Mouse (Mus musculus) mouse trophoblast stem cell (cell line): Measurements from ENCODE around the gene Dhrs4.

Experiments
- in situ Hi-C, 2 experiments: fragments of 300-500 bp; cut with MseI, MboI; formaldehyde crosslinking; loops; 2 replicates in 1 of 2; 3 replicates in 1 of 2; pipeline ENCODE4 v1.15.1; 2025

Gene Dhrs4

DNA sequence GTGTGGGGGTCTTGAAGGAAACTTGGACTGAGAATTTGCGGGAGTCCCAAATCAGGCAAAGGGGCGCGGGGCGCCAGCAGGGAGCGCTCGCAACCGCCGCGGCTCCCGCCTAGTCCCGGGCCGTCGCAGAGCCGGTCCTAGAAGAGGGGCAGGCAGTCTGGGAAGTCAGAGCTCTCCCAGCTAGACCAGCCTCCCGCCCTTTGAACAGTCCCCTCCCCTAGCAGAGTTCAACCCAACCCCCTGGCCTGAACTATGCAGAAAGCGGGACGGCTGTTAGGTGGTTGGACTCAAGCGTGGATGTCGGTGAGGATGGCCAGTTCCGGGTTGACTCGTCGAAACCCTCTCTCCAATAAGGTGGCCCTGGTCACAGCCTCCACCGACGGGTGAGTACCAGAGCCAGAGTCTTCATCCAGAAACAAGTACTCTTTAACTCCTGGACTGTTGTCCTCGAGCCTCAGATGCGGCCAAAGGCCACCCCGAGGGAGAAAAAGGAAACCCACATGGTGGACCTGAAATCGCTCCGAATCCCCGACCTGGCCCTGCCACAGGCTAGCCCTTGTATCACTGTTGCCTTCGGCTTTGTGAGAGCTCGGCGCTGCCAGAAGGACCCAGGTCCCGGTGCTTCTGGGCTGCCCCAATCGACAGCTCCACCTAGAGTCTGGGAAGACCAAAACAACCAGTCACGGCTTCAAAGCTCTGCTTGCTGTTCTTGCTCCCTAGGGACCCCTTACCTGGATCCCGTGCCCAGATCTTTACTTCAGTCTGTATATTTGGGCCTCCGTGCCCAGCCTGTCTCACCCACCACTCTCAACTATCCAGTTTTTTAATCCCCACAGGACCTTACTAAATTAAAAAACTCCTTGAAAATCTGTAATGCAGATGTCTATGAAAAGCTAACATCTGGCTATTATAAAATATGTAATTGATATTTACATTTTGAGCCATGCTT is at the start of gene Dhrs4:
Dhrs4 (plus strand) TSS at position 108 of the 949 bp plus-strand sequence.
- in situ Hi-C loops = no loop called here

DNA sequence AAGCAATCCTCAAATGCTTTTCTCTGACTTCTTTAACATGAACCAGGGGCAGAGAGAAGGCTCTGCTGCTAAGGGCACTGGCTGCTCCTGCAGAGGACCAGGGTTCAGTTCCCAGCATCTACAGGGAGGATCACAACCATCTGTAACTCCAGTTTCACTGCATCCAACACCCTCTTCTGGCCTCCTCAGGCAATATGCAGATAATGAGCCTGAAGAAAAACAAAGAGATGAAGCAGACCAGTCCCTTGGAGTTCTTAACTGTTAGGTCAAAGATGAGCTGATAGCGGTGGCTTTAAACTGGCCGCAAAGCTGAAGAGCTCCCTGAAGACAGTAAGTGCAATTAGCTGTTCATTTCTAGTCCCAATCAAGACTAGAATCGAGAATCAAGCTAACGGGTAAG is 48.3 kb upstream of the Dhrs4 start:
- in situ Hi-C loops = loop anchor here in 1 of 2 experiments (25.0 kb wide), 1 partner anchor 268 kb away; no protein-coding TSS in a partner anchor

DNA sequence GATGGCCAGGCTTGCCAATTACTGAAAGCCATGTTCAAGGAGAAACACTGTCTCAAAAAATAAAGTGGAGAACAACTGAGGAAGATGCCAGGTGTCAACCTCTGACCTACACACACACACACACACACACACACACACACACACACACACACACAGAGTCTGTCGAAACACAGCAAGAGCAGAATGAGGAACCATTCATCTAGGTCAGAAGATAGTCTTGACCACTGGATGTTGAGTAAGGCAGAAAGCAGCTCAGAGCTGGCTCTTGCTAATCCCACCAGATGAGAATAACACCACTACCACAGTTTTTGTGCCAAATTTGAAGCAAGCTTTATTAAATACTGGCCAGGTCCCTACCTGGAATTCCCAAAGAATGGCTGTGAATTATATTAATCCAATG is 45.5 kb upstream of the Dhrs4 start:
- in situ Hi-C loops = loop anchor here in 1 of 2 experiments (25.0 kb wide), 1 partner anchor 271 kb away; no protein-coding TSS in a partner anchor

DNA sequence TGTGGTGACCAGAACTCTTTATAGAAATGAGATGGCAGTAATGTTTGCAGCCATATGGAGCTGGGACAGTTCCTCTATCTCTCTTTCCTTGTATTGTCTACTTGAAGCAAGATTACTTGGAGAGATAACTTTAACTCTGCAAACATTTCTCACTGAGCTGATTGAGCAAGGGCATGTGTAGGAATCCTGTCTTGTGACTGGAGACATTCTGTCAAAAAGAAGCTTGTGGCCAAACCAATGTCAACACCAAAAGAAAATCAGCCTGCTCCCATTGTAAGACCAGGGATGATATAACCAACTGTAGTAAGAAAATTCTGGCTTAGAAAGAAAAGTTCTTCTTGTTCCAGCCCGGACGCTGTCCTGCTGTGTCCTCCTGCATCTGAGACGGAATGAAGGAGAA is 43.7 kb upstream of the Dhrs4 start:
- in situ Hi-C loops = loop anchor here (5.0 to 25.0 kb wide), 2 partner anchors 273 to 308 kb away; no protein-coding TSS in a partner anchor

DNA sequence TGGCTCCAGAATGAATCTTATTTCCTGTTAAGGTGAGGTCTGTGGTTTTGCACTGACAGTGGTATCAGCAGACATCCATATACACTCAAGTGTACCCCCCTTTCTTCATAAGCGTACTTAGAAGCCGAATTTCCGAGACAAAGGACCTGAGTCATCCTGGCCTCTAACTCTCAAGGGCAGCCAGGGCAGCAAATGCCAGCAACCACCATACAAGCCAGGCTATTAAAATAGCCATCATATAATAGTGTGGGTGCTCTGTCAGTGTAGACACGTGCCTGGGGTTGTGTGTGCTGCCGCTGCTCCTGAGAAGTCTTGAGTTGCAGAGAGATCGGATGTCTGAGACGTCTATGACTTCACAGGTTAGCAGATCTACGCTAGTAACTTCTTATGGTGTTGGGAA is 41.4 kb upstream of the Dhrs4 start:
- in situ Hi-C loops = loop anchor here (5.0 to 25.0 kb wide), 2 partner anchors 275 to 310 kb away; no protein-coding TSS in a partner anchor

DNA sequence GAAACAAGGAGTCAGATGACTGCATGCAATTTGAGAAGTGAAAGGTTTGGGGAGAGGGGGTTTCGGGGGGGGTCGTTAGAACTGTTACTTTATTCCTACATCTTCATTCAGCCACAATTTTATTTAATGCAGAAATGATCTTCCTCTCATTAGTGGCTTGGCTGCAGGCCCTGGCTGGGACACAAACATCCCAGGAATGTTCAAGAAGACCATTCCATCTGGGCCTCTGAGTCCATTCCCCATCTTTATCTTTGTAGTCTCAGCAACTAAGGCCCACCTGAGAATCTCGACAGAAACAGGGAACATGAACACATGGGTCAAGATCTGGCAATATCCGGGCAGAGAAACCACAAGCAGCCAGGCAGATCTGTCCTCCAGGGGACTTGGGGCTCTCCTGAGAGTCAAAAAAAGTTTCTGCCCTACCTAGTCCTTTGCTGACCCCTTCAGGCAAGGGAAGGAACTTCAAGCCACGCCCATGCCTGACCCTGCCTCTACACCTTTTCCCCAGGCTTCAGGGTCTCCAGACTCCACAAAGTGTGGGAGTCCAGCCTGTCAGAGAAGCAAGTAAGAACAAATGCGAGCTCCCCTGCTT is 40.3 kb upstream of the Dhrs4 start:
- in situ Hi-C loops = loop anchor here (5.0 to 25.0 kb wide), 2 partner anchors 276 to 311 kb away; no protein-coding TSS in a partner anchor

DNA sequence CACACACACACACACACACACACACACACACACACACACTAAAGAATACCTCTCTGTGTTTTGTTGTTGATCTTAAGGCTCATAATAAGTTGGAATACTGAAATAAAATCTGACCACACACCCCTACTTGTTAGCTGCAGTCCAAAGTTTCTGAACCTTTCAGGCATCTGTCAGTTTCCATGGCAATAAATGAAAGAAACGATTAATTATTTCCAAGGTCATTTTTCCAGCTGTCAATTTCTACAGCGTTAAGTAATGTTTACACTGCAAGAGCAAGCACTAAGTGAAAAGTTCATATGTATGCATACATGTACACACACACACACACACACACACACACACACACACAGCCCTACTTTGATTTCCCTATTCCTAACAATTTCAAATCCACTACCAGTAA is 20.9 kb upstream of the Dhrs4 start:
- in situ Hi-C loops = no loop called here

DNA sequence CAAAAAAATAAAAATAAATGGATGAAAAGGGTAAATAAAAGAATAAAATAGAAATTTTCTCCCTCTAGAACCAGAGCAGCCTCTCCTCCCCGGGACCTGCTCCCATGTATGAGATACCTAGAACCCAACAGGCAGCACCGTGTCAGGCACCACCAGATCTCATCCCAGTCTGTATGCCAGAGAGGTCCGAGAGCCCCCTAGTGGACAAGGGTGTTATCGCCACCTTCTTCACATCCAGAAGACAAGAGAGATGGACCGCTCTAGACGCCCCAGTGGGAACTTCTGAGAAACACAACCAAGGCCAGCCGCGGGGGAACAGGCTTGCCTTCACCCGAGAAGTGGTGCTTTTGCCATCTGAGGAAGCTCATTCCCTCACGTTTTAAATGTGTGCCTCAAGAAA is 20.3 kb upstream of the Dhrs4 start:
- in situ Hi-C loops = no loop called here

DNA sequence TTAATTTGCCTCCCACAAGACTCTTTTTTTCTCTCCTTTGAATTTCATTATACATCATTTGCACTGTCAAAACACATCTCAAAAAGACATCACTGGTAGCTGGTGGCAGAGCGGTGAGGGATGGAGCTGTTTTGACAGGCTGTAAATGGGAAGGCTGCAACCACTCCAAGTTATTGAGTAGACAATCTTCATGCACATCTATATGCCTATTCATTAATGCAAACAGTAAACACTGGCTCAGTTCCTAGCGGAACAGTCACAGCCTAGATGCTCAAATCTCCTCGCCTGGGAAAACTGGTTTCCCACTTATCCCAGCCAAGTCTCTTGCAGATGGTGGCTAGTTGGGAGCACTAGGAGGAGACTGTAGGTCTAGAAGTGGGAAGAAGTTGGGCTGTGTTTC is 19.8 kb upstream of the Dhrs4 start:
- in situ Hi-C loops = no loop called here

DNA sequence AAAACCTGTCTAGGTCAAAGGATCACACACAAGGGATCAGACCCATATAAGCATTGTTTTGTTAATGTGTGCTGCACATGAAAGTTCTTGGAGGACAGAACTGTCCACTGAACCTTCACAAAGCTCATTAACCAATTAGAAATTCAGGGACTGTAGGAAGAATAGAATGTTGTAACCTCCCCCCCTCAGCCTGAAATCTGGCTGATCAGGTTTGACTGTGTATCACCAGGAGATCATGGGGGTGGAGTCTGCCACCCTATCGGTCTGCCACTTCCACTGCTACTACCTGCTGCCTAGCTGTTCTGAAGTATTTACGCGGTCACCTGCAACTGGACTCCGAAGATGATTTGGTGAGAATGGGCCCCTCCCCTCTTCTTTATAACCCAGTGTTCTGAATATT is 18.8 kb upstream of the Dhrs4 start:
- in situ Hi-C loops = no loop called here

DNA sequence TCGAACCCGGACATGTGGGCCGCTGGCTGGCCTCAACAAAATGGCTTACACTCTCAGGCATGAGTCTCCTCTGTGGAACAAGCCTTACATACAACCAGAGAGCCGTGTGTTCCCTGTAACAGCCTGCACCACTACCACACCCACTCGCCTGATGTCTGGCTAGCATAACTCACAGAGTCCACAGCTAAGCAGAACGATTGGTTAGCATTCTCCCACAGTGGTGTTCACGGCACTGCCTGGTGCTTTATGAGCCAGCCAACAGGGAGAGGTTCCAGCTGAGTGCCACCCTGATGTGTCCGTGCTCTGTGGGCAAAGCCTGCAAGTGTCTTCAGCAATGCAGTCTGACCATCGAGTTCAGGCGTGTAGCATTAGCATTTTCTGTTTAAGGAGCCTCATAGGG is 18.3 kb upstream of the Dhrs4 start:
- in situ Hi-C loops = no loop called here

DNA sequence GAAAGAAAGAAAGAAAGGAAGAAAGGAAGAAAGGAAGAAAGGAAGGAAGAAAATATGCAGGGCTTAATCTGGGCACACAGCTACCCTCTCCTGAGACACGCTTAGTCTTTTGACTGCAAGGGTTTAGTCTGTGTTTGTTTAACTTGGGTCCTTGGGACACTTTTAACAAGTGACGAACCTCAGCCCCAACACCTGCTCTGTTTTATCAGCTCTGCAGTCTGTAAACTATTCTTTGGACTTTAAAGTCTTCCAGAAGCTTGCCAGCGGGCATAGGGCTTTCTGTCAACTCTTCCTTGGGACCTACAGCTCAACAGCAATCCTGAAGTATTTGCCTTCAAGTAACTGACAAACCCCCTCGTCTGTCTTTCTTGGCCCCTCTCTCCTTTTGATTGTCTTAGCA is 16.8 kb upstream of the Dhrs4 start:
- in situ Hi-C loops = no loop called here

DNA sequence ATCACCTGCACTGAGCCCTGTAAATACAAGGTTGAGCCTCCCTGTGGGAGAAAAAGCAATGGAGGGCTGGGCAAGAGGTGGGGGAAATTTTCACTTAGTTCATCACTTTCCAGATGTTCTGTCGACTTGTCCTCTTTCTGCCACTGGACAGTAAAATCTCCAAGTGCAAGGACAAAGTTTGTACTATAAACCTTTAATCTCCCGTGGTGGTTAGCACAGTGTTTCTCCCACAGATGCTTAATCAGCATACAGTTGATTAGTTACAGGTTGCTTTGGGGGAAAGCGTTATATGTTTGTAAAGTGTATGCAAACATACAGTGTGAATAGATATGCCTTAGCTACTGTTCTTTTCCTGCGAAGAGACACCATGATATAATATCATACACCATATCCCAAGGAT is 12.1 kb upstream of the Dhrs4 start:
- in situ Hi-C loops = no loop called here

DNA sequence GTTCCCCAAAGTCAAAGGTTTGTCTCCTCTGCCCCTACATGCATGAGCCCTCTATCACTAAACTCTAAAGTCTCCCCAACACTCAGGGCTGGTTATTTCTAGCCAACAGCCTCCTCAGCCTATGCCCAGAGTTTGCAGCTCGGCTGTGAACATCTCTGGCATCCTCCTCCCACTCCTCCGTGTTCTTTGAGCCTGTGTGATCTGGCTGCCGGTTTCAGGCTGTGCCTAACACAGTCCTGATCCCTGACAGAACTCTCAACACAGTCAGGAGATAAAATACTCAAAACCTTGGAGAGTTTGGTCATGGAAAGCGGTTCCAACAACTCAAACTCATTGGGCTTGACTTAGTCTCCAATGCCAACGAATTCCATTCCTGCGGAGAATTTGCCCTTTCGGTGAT is 11.4 kb upstream of the Dhrs4 start:
- in situ Hi-C loops = no loop called here

DNA sequence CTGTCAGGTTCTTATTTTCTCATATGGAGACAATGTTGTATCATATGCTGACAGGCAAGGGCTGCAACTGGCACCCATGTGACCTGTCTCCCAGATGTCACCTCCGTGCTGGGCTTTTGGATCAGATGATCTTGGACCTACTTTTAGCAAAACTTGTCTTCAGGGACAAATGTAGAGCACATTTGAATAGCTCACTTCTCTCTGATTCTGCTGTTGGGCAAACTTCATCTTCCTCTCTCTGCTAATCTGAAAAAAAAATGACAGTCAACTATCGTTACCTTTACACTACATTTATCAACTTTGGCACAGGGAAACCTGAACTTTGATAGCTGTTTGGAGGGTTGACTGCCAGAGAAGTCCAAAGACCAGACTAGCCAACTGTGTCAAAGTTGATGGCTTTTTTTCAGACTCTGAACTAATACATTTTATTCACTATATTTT is 10.2 kb upstream of the Dhrs4 start:
- in situ Hi-C loops = no loop called here

DNA sequence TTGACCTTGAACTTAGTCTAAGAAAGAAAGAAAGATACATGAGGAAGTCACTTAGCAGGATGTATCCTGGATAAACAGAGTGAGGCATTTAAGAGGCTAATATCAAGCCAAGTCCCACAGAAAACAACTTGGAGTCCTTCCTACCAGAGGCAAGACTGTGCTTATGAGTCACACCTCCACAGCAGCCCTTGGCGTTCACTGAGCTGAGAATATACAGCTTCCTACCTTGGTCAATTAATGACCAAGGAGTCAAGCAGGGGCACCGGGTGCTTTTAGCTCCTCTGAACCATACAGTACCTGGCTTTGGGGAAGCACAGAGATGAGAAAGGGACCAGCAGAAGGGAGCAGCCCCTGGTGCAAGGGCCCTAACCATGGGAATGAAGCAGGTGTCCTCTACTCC is 9.5 kb upstream of the Dhrs4 start:
- in situ Hi-C loops = no loop called here

DNA sequence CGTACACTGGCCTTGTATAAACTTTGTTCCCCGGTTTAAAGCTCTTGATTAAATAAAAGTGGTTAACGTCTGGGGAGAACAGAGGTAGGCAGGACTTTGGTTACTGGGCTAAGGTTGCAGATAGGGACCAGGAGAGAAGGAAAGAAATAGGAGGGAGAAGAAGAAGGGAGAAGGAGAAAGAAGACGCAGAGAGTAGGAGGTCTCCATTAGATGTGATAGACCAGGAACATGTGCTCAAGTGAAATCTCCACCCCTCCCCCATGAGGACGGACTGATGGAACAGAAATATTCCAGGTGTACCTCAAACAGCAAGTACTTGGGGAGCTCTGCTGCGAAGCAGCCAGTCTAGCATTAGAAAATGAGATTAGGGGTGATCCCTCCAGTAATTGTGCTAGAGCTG is 8.7 kb upstream of the Dhrs4 start:
- in situ Hi-C loops = no loop called here

DNA sequence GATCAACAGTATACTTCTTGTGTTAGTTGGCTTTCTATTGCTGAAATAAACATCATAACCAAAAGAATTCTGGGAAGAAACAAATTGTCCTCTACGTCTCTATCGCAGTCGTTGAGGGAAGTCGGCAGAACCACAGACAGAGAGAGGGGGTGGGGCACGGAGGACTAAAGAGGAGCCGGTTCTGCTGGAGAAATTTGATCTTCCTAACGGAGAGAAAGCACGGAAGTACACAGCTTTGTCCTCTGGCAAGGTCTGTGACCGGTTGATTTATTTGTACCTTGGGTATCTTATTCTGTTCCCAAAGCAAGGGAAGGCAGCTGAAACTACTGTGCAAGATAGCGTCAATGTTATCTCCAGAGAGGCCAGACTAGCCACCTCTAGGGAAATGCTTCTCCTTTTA is 7.8 kb upstream of the Dhrs4 start:
- in situ Hi-C loops = no loop called here

DNA sequence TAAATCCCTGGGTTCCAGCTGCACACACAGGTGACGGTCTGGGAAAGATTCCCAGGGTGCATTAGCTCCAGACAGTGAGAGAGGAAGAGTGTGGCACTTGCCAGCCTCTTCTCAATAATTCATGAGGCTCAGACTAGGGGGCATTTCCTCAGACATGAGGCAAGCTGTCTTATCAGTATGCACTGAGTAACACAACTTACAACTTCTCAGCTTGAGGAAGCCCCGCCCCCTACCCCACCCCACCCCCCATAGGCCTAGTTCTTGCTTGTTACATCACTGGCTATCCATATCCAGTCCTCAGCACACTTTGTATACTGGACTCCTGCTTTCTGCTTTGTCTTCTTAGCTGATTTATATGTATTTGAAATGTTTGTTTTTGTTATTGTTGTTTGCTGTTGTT is 2.9 kb upstream of the Dhrs4 start:
- in situ Hi-C loops = no loop called here

DNA sequence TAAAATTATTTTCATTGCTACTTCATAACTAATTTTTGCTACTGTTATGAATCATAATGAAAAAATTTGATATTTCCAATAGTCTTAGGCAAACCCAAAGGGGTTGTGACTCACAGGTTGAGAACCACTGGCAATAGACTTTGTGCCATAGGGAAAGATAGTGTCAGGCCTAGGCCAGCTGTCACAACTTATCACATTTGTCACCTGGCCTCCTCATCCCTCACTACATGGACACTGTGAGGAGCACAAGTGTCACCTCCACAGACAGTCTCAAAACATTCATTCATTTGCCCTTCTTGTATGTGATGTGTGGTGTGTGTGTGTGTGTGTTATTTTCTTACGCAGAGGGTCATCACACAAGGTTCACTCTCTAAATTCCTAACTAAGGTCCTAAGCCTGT is 1.1 kb upstream of the Dhrs4 start:
- in situ Hi-C loops = no loop called here

DNA sequence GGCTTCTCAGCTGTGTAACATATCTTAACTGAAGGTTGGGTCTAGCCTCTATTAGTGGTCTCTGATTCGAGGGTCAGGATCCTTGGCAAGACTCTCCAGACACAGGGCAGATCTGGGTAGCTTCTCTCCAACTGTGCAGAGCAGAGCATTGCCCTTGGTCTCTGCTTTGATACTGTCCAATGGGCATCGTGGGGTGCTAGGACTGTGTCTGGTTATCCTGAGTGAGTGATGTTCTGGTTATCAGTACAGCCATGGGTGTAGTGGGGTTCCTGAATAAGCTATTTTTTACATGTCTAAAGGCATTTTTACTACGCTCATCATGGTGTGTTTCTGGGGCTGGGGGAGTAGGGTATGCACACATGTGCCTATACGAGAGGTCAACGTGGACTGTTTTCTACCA is 729 bp upstream of the Dhrs4 start:
- in situ Hi-C loops = no loop called here

DNA sequence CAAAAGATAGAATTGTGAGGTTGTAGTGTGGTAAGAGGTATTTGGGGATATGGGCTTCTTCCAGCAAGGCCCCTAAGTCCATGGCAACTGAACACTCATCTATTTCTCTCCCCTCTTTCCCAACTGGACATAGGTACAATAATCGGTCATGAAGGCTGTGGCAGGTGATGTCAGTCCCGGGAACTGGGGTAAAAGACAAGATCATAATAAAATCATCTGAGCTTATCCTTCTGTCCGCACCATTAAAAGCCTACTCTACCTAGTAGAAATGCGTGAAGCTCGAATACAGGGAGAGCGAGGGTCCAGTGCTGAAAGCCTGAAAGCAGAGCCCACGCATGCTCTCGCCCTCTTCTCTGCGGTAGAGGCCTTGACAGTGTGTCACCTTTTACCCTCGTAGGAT is 1.1 kb downstream of the Dhrs4 start:
- in situ Hi-C loops = no loop called here
